Mouse (Mus musculus) lung, adult 10 weeks (tissue): ENCODE results near the gene Gm49378. TPM values are rescaled to one million over a fixed set of nuclear protein-coding genes. Genes with fewer than 3 reads are reported as not detected.

ENCODE experiments used
- polyA plus RNA-seq: library from polyadenylated mRNA; stranded (reverse); fragments of 350-450 nt; fragmentation: Illumina TruSeq; extraction: RNeasy Lipid Tissue Mini Kit (QIAGEN cat#74804); gene quantifications from one replicate; pipeline ENCODE4 v1.2.3, GENCODE M21; 2014; ENCODE audit warnings: low read depth, low replicate concordance; ENCODE audit not compliant: insufficient read depth

Gm49378 gene
- 0.34 TPM for polyA plus RNA-seq

DNA sequence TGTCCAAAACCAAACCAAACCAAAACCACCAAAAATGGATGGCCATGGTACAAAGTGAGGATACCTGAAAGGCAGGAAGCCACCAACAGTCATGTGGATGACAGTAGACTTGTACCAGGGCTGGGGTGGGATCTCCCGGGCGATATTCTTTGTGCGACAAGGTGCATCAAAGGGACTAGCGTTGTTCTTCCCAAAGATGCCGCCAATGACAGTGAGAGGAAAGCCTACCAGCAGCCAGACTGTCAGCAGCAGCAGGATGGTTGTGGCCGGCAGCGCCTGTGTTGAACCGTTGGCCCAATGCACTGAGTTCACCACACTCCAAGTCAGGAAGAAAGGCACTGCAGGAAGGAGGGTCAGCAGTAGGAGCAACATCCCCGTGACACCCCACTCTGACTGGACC is at the start of gene Gm49378:
Gene Gm49378 (minus strand): TSS at position 101 of the 400 bp plus-strand sequence.

DNA sequence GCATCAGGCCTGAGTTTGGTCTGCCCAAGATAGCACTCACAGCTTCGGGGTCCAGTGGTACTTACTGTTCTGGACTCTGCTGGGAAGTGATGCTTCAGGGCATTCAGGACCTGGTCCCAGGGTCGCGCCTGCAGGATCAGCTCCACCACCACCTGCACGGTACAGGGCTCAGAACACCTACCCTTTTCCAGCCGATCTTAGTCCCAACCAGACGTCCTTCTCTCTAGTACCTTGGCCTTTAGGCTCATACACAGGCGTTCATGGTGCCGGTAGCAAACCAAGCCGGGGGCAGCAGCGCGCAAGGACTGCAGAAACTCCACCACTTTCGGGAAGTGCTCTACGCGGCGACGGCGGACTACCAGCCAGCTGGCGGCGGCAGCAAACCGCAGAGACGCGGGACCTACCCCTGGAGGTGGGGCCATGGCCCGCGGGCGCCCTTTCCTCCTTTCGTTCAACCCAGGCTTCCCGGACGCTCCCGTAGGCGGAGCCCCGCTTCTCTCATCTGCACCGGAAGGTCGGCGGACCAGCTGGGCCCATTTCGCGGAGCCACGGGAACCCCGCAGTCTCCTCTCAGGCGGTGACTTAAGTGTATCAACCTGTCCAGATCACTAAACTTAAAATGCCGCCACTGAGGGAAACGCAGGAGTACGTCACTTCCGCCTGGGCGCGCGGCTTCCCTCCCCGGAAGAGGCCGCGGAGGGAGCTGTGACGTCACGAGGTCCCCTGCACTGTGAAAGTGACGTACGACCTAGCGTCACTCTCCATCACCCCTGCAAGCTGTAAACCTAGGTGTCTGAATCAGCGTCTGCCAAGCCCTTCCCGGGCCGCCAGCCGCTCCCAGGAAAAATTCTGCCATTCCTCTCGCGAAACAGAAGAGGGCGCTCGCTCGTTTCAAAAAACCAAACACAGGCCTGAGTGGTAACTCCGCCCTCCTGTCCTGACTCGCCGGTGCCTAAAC is 43.7 kb upstream of the Gm49378 start, which contains the start of gene Tinf2:
Gene Tinf2 (minus strand): TSS at position 661 of the 958 bp plus-strand sequence.

DNA sequence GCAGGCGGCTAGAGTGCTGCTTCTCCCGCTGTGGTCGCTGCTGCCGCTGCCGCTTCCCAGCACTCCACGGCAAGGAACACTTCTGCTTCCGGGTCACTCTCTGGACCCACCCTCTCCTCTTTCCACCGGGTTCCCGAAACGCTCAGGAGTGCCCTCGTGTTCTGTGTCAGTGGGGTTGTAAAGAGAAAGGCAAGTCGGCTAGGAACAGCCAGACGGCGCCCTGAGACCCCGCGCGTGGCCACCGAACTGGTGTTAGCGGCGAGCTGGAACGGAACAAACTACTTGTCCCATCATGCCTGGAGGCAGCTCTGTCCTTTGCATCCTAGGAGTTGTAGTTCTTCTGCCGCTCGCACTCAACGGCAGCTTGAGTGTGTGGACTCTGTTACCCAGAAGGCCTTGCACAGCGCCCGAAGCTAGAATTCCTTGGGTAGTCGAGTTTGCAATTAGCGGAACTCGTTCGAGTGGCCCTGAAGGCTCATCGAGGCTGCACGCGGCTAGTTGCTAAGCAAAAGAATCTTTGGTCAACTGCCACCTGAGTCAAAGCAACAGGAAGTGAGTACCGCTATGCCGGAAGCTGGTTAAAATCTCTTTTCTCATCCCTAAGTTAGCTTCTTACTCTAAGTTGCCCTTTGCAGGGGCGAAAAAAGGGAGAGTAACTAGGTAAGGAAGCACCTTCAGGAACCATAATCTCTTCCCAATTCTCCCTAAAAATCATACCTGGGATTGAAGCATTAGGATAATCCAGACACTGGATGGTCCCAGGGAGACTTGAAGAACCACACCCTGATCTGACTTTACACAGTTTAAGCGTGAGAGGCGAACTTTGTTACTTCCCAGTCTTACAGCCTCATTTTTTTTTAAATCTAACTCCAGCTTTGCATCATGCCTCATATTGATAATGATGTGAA is 34.4 kb upstream of the Gm49378 start, which contains the start of the genes Gmpr2 and Nedd8:
Gene Gmpr2 (plus strand): TSS at position 109 of the 908 bp plus-strand sequence.
Gene Nedd8 (minus strand): TSS at position 292 of the 908 bp plus-strand sequence.

DNA sequence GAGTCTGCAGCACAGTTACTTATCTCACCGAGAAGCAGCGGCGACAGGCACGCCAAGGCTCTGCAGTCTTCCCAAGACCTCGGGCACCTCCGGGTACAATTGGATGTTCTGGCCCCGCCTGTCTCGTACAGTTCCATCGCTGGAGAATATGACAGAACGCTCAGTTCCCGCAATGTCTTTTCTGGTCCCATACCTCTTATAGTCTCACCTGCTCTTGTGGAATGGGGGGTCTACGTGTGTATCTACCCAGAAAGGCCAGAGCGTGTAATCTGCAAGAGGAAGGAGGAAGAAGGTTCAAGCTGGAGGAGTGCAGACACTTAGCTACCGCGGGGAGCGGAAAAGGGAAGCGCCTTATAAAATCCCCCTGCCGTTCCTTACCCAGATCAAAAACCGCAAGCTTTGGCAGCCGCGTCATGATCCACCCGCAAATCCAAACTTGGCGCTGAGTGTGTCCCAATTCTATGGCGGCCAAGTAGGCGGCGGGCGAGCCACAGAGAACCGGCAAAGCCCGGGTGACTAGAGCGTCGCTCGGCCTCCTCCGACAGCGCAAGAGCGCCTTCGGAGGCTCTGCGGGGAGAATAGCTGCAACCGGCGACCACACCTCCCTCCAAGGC is 22.4 kb upstream of the Gm49378 start, which contains the start of gene Mdp1:
Gene Mdp1 (minus strand): TSS at position 549 of the 614 bp plus-strand sequence.

DNA sequence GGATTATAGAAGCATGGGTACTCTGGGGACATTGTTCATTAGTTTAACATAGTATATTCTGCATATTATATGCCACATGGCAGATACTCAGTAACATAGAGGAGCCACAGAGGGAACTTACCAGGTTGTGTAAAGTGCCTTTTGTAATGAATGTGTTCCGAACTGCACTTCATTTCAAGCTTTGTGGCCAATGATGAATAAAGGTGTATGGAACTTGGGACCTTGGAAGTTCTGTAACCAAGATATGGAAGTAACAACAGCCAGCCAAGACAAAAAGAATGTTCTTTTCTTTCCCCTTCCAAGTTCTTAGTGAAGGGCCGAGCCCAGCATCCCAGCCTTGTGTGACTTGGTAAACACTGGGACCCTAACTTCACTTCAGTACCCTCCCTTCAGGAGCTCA is 12.2 kb upstream of the Gm49378 start, which contains the start of gene Tssk4:
Gene Tssk4 (plus strand): TSS at position 301 of the 400 bp plus-strand sequence.

DNA sequence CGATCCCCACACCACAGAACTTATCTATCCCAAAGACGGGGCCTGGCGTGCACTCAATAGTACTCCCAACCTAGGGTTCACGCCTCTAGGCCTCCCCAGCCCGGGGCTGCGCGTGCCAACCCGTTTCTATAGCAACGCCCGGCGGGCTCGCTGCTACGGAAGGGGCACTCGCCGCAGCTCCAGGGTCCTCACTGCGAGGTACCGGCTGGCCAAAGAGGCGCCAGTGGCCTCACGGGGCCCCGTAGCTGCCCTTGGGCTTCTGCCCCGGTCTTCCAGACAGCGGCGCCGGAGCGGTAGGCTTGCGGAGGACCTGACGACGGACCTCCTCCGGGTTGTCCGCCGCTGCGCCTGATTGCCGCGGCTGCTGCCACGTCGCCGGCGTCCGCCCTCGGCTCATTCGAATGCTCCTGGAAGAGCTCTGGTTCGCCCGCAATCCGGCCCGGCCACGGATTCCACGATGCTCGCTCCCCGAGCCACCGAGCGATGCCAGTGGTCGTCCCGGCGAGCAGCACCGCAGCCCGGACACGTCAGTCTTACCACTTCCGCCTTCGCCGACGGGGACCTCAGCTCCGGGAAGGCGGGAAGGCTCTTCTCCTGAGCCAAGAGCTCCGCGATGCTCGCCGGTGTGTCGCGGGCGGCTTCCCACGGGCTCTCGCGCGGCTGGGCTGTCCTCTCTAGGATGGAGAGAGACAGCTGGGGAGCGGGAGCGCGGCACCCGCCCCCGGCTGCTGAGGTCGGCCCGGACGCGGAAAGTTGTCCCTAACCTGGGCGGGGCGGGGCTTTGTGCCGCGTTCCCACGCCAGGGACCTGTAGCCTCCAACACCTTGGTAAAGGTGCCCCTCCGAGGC is 5.6 kb upstream of the Gm49378 start, which contains the start of gene Tm9sf1:
Gene Tm9sf1 (minus strand): TSS at position 747 of the 848 bp plus-strand sequence.

DNA sequence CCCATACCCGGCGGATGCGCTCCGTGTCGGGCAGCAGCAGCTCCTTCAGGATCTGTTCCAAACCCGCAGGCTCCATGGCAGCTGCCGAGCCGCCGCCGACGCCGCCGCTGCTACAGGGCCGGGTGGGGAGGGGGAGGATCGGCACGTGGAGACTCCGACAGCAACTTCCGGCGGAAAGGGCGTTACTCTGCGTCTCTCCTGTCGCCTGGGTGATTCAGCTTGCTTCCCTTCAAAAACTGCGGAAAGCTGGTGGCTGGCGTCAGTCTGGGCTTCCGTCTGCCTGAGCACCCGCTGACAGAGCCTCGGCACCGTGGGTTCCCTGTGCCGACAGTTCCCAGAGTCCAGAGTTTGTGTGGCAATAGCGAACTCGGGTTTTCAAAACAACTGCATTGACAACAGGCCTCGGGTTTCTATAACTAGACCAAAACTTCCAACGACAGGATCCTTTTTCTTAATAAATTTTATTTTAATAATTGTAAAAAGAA is 2.1 kb downstream of the Gm49378 start, which contains the start of gene Ipo4:
Gene Ipo4 (minus strand): TSS at position 435 of the 485 bp plus-strand sequence.

DNA sequence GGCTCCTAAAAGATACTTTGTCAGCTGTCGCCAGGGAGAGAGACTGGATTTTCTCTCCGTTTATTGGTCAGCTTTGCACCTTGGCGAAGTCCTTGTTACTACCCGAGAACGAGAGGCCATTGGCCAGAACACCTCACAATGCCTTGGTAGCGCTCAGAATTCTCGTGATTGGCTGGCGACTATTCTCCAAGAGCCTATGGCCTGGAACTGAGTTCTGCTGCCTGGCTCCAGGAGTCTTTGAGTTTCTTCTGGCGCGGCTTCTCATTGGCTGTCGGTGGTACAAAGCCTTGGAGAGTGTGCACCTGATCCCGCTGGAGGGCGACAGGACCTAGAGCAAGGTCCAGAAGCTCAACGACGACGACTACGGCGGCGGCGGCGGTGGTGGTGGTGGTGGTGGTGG is 19.9 kb downstream of the Gm49378 start, which contains the start of gene Rec8:
Gene Rec8 (plus strand): TSS at position 216 of the 400 bp plus-strand sequence.

DNA sequence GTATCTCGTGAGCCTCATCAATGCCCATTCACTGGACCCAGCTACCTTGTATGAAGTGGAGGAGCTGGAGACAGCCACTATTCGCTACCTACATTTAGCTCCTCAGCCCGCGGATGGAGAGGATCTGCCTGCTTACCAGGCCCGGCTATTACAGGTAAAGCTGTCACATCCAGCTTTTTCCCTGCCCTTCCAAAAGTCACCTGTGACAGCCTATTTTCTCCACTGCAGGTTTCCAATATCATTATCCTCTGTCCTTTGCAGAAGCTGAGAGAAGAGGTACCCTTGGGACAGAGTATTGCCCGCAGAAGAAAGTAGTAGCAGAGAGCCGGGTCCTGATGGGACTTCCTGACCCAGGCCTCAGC is 34.4 kb downstream of the Gm49378 start, which contains the start of gene Irf9:
Gene Irf9 (plus strand): TSS at position 301 of the 362 bp plus-strand sequence.

DNA sequence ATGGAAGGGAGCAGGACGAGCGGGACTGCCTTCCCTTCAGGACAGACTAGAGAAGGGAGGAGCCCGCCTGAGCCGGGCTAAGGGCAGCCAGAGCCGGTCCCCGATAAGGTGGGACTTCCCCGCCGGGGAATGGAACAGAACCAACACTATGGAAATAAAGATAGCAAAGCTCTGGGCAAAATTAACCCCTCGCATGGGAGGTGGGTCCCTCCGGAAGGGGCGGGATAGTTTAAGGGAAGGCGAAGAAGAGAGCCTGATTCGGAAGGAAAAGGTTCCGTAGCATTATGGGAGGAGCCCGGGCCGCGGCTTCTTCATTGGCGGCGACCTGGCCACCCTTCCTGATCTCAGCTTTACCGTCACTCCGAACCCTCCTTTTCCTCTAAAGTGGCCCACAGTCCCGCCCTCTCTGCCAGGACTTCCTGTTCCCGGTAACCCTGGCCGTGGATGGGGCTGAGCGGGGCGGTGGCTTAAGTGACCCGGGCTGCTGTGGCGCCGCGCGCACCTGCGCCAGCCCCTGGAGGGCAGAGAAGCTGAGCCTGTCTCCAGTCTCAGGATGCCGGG is 46.3 kb downstream of the Gm49378 start, which contains the start of gene Rnf31:
Gene Rnf31 (plus strand): TSS at position 378 of the 561 bp plus-strand sequence.

DNA sequence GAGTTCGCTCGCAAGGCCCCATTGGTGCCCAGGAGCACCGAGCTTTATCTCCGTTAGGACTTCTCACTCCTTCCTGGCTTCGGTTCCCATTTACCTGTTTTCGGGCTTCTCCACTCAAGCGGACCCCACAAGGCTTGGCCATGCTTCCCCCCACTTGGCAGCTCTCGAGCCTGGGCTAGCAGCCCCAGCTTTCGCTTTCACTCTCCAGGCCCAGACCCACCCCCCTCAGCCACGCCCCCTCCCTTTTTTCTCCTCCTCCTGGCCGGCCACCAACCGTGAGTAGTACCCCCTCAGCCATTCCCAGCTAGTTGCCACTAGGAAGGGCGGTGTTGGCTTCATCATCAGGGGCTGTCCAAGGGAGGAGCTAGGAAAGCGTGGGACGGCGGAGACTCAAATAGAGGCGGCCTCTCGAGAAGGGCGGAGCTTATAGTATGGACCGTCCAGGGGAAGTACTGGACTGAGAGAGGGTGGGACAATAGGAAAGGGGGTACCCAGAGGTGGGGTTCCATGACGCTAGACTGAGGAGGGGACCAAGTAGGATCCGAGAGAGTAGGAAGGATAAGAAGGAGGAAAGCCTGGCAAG is 46.9 kb downstream of the Gm49378 start, which contains the start of gene Psme2:
Gene Psme2 (minus strand): TSS at position 366 of the 583 bp plus-strand sequence.

DNA sequence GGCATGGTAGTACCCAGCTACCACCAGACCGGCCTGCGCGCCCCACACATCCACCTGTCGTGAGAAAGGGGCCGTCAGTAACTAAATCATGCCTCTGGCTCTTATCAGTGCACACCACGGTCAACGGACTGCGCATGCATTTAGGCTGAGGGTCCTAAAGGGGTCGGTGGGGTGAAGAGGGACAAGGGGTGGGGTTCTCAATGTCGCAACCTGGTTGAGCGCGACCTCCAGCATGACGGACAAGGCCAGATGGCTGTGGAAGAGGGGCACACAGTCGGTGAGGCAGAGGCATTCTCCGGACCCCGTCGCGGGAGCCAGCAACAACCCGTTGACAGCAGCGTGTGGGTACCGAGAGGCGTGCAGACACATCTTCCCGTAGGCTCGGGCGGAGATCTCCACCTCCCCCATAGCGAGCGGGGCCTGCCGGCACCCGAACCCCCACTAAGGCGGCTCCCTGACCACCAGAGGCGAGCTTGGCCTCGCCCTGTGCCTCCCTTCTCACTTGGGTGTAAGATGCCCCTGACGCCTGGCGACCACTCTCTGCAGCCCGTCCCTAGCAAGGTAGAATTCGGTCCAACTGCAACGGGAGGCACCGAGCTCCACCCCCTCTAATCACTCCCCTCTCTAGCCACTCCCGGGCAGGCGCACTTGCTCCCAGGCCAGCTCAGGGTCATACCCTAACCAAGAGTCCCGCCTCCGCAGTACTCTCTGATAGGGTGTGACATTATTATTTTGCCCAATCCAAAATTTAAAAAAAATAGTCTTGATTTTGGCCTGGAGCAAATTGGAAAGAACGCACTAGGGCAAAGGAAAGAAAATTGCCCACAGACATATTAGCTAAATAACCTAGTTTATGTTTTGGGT is 52.8 kb downstream of the Gm49378 start, which contains the start of gene Emc9:
Gene Emc9 (minus strand): TSS at position 601 of the 864 bp plus-strand sequence.

Other genes with a start within 250 kb of the Gm49378 start
- 35.7 TPM for gene Dhrs4, start 159.1 kb downstream of the Gm49378 start, polyA plus RNA-seq
- 0.28 TPM for gene Carmil3, start 147.2 kb downstream of the Gm49378 start, polyA plus RNA-seq
- gene Cpne6, start 127.5 kb downstream of the Gm49378 start, polyA plus RNA-seq = not detected
- gene Nrl, start 112.9 kb downstream of the Gm49378 start, polyA plus RNA-seq = not detected
- 18.9 TPM for gene Pck2, start 97.6 kb downstream of the Gm49378 start, polyA plus RNA-seq
- gene Dcaf11, start 77.9 kb downstream of the Gm49378 start, polyA plus RNA-seq = 65.2 TPM
- gene A730061H03Rik, start 77.5 kb downstream of the Gm49378 start, polyA plus RNA-seq = not detected
- 2.2 TPM for gene Fitm1, start 62.3 kb downstream of the Gm49378 start, polyA plus RNA-seq
- gene Psme1, start 59.8 kb downstream of the Gm49378 start, polyA plus RNA-seq = 221 TPM
- 18.4 TPM for gene Emc9, start 52.6 kb downstream of the Gm49378 start, polyA plus RNA-seq
- 255 TPM for gene Psme2, start 46.8 kb downstream of the Gm49378 start, polyA plus RNA-seq
- 18.9 TPM for gene Rnf31, start 46.2 kb downstream of the Gm49378 start, polyA plus RNA-seq
- 29.5 TPM for gene Irf9, start 34.3 kb downstream of the Gm49378 start, polyA plus RNA-seq
- gene Rec8, start 19.9 kb downstream of the Gm49378 start, polyA plus RNA-seq = 6.0 TPM
- gene Ipo4, start 1.9 kb downstream of the Gm49378 start, polyA plus RNA-seq = 21.4 TPM
- gene Tm9sf1, start 5.9 kb upstream of the Gm49378 start, polyA plus RNA-seq = 41.1 TPM
- gene Tssk4, start 12.3 kb upstream of the Gm49378 start, polyA plus RNA-seq = 0.25 TPM
- gene Mdp1, start 22.6 kb upstream of the Gm49378 start, polyA plus RNA-seq = 36.9 TPM
- 17.9 TPM for gene Gmpr2, start 34.0 kb upstream of the Gm49378 start, polyA plus RNA-seq
- 225 TPM for gene Nedd8, start 34.2 kb upstream of the Gm49378 start, polyA plus RNA-seq
- gene Tinf2, start 43.9 kb upstream of the Gm49378 start, polyA plus RNA-seq = 11.0 TPM
- gene Tgm1, start 76.0 kb upstream of the Gm49378 start, polyA plus RNA-seq = 1.7 TPM
- gene Rabggta, start 84.4 kb upstream of the Gm49378 start, polyA plus RNA-seq = 15.4 TPM
- 57.6 TPM for gene Dhrs1, start 107.8 kb upstream of the Gm49378 start, polyA plus RNA-seq
- gene Nop9, start 107.8 kb upstream of the Gm49378 start, polyA plus RNA-seq = 9.1 TPM
- 2.0 TPM for gene Cideb, start 120.6 kb upstream of the Gm49378 start, polyA plus RNA-seq
- gene Ltb4r2, start 123.5 kb upstream of the Gm49378 start, polyA plus RNA-seq = 0.17 TPM
- 3.9 TPM for gene Ltb4r1, start 128.1 kb upstream of the Gm49378 start, polyA plus RNA-seq
- 32.6 TPM for gene Adcy4, start 146.2 kb upstream of the Gm49378 start, polyA plus RNA-seq
- 7.7 TPM for gene Ripk3, start 151.0 kb upstream of the Gm49378 start, polyA plus RNA-seq
- 7.2 TPM for gene Nfatc4, start 185.2 kb upstream of the Gm49378 start, polyA plus RNA-seq
- 2.9 TPM for gene Nynrin, start 216.1 kb upstream of the Gm49378 start, polyA plus RNA-seq
- gene Cbln3, start 246.5 kb upstream of the Gm49378 start, polyA plus RNA-seq = 0.04 TPM
- 10.6 TPM for gene Khnyn, start 247.1 kb upstream of the Gm49378 start, polyA plus RNA-seq